Mouse (Mus musculus): ENCODE results near the gene Stum. TPM values are rescaled to one million over a fixed set of nuclear protein-coding genes. Genes with fewer than 3 reads are reported as not detected.
"Not testable (repeated sequence)": the region's sequence is repeated elsewhere in the genome, so short reads cannot be mapped to it uniquely, and the experiment has no call there.

The Stum gene
- polyA plus RNA-seq, 1 experiment from 2014 or later: 1.0 TPM

- Histone ChIP-seq H3K4me2 (replicated peaks; ENCODE audit: low read depth, low read length) (no peak overlapping the region), H3K9me3 (ENCODE audit: control insufficient read depth, low read length) (no peaks in the 10 kb centered on the region), H3K4me1 (replicated peaks; ENCODE audit: control insufficient read depth, insufficient read depth, low read length) (no peaks in the 10 kb centered on the region), H3K4me3 (ENCODE audit: low read depth, low read length) (no peak overlapping the region), H3K9ac (ENCODE audit: low read depth, low read length) (no peak overlapping the region), H3K27me3 (ENCODE audit: control insufficient read depth, insufficient read depth, low read length) (no peaks in the 10 kb centered on the region), H3K36me3 (ENCODE audit: control insufficient read depth, insufficient read depth, low read length) (no peaks in the 10 kb centered on the region), H3K27ac (ENCODE audit: low read depth, low read length) (no peak overlapping the region)
- no peak for DNase-seq (ENCODE audit: low spot score)
- 83% methylated on average over 9 of the region's 9 CpGs for WGBS
- ATAC-seq (ENCODE audit: low FRiP score): no peak
These were observed 90.1 kb downstream of the Stum start for GRCm38 (mm10) chr1:180393017-180393797.

- Histone ChIP-seq H3K36me3 (ENCODE audit: control insufficient read depth, insufficient read depth, low read length) (no peaks in the 10 kb centered on the region), H3K27ac (ENCODE audit: low read depth, low read length) (no peak overlapping the region), H3K27me3 (ENCODE audit: control insufficient read depth, insufficient read depth, low read length) (no peaks in the 10 kb centered on the region), H3K9me3 (ENCODE audit: control insufficient read depth, low read length) (no peaks in the 10 kb centered on the region), H3K4me3 (ENCODE audit: low read depth, low read length) (no peak overlapping the region), H3K9ac (ENCODE audit: low read depth, low read length) (no peak overlapping the region), H3K4me2 (replicated peaks; ENCODE audit: low read depth, low read length) (no peak overlapping the region), H3K4me1 (replicated peaks; ENCODE audit: control insufficient read depth, insufficient read depth, low read length) (no peaks in the 10 kb centered on the region)
- ATAC-seq (ENCODE audit: low FRiP score) (no peak), DNase-seq (ENCODE audit: low spot score) (no peak)
- WGBS: 81% methylated on average over 5 of the region's 5 CpGs
These were observed 91.0 kb downstream of the Stum start for GRCm38 (mm10) chr1:180392137-180392798.

GRCm38 (mm10) chr1:180391575-180391945, 91.7 kb downstream of the Stum start:
- H3K27ac ChIP-seq (ENCODE audit: low read depth, low read length): no peak overlapping the region
- H3K36me3 ChIP-seq (ENCODE audit: control insufficient read depth, insufficient read depth, low read length): no peaks in the 10 kb centered on the region
- no peaks in the 10 kb centered on the region for H3K9me3 ChIP-seq (ENCODE audit: control insufficient read depth, low read length)
- no peak overlapping the region for H3K9ac ChIP-seq (ENCODE audit: low read depth, low read length)
- 94% methylated on average over 4 of the region's 4 CpGs for WGBS
- DNase-seq (ENCODE audit: low spot score): no peak
- no peak overlapping the region for H3K4me3 ChIP-seq (ENCODE audit: low read depth, low read length)
- ATAC-seq (ENCODE audit: low FRiP score): no peak
- no peaks in the 10 kb centered on the region for H3K27me3 ChIP-seq (ENCODE audit: control insufficient read depth, insufficient read depth, low read length)
- H3K4me1 ChIP-seq (replicated peaks; ENCODE audit: control insufficient read depth, insufficient read depth, low read length): no peaks in the 10 kb centered on the region
- H3K4me2 ChIP-seq (replicated peaks; ENCODE audit: low read depth, low read length): no peak overlapping the region

- H3K4me2 ChIP-seq (replicated peaks; ENCODE audit: low read depth, low read length): no peak overlapping the region
- no peak for DNase-seq (ENCODE audit: low spot score)
- ATAC-seq (ENCODE audit: low FRiP score): no peak
- H3K9ac ChIP-seq (ENCODE audit: low read depth, low read length): no peak overlapping the region
- no peaks in the 10 kb centered on the region for H3K27me3 ChIP-seq (ENCODE audit: control insufficient read depth, insufficient read depth, low read length)
- WGBS: 81% methylated on average over 10 of the region's 10 CpGs
- H3K4me3 ChIP-seq (ENCODE audit: low read depth, low read length): no peak overlapping the region
- no peaks in the 10 kb centered on the region for H3K36me3 ChIP-seq (ENCODE audit: control insufficient read depth, insufficient read depth, low read length)
- no peak overlapping the region for H3K27ac ChIP-seq (ENCODE audit: low read depth, low read length)
- 0 out of 2 replicates have a peak, but pooled peaks cover 2% of the 10 kb centered on the region for H3K4me1 ChIP-seq (replicated peaks; ENCODE audit: control insufficient read depth, insufficient read depth, low read length)
- no peaks in the 10 kb centered on the region for H3K9me3 ChIP-seq (ENCODE audit: control insufficient read depth, low read length)
These were observed 92.3 kb downstream of the Stum start for GRCm38 (mm10) chr1:180390746-180391574.

GRCm38 (mm10) chr1:180390321-180390731, 93.0 kb downstream of the Stum start:
- Histone ChIP-seq H3K9ac (ENCODE audit: low read depth, low read length) (no peak overlapping the region), H3K27me3 (ENCODE audit: control insufficient read depth, insufficient read depth, low read length) (no peaks in the 10 kb centered on the region), H3K4me3 (ENCODE audit: low read depth, low read length) (no peak overlapping the region), H3K9me3 (ENCODE audit: control insufficient read depth, low read length) (no peaks in the 10 kb centered on the region), H3K4me1 (replicated peaks; ENCODE audit: control insufficient read depth, insufficient read depth, low read length) (0 out of 2 replicates have a peak, but pooled peaks cover 2% of the 10 kb centered on the region), H3K27ac (ENCODE audit: low read depth, low read length) (no peak overlapping the region), H3K4me2 (replicated peaks; ENCODE audit: low read depth, low read length) (no peak overlapping the region), H3K36me3 (ENCODE audit: control insufficient read depth, insufficient read depth, low read length) (no peaks in the 10 kb centered on the region)
- DNase-seq (ENCODE audit: low spot score) (no peak), ATAC-seq (ENCODE audit: low FRiP score) (no peak)
- 73% methylated on average over 3 of the region's 3 CpGs for WGBS

GRCm38 (mm10) chr1:180389213-180389760, 94.0 kb downstream of the Stum start:
- 87% methylated on average over 11 of the region's 11 CpGs for WGBS
- H3K9me3 ChIP-seq (ENCODE audit: control insufficient read depth, low read length); H3K9ac ChIP-seq (ENCODE audit: low read depth, low read length); DNase-seq (ENCODE audit: low spot score); H3K4me1 ChIP-seq (replicated peaks; ENCODE audit: control insufficient read depth, insufficient read depth, low read length); H3K27me3 ChIP-seq (ENCODE audit: control insufficient read depth, insufficient read depth, low read length); H3K27ac ChIP-seq (ENCODE audit: low read depth, low read length); H3K36me3 ChIP-seq (ENCODE audit: control insufficient read depth, insufficient read depth, low read length); H3K4me3 ChIP-seq (ENCODE audit: low read depth, low read length); H3K4me2 ChIP-seq (replicated peaks; ENCODE audit: low read depth, low read length); ATAC-seq (ENCODE audit: low FRiP score): not testable (repeated sequence)

- DNase-seq (ENCODE audit: low spot score) (no peak), ATAC-seq (ENCODE audit: low FRiP score) (no peak)
- Histone ChIP-seq H3K4me3 (ENCODE audit: low read depth, low read length) (no peak overlapping the region), H3K4me2 (replicated peaks; ENCODE audit: low read depth, low read length) (no peak overlapping the region), H3K27ac (ENCODE audit: low read depth, low read length) (no peak overlapping the region), H3K36me3 (ENCODE audit: control insufficient read depth, insufficient read depth, low read length) (no peaks in the 10 kb centered on the region), H3K27me3 (ENCODE audit: control insufficient read depth, insufficient read depth, low read length) (no peaks in the 10 kb centered on the region), H3K9ac (ENCODE audit: low read depth, low read length) (no peak overlapping the region), H3K9me3 (ENCODE audit: control insufficient read depth, low read length) (no peaks in the 10 kb centered on the region), H3K4me1 (replicated peaks; ENCODE audit: control insufficient read depth, insufficient read depth, low read length) (0 out of 2 replicates have a peak, but pooled peaks cover 2% of the 10 kb centered on the region)
- WGBS: 63% methylated on average over 1 of the region's 1 CpGs
These were observed 94.8 kb downstream of the Stum start for GRCm38 (mm10) chr1:180388481-180388880.

GRCm38 (mm10) chr1:180387750-180388480, 95.4 kb downstream of the Stum start:
- Histone ChIP-seq H3K36me3 (ENCODE audit: control insufficient read depth, insufficient read depth, low read length) (no peaks in the 10 kb centered on the region), H3K9ac (ENCODE audit: low read depth, low read length) (no peak overlapping the region; the same call in 1 of the 2 replicates), H3K27ac (ENCODE audit: low read depth, low read length) (no peak overlapping the region), H3K9me3 (ENCODE audit: control insufficient read depth, low read length) (no peaks in the 10 kb centered on the region), H3K27me3 (ENCODE audit: control insufficient read depth, insufficient read depth, low read length) (no peaks in the 10 kb centered on the region), H3K4me1 (replicated peaks; ENCODE audit: control insufficient read depth, insufficient read depth, low read length) (0 out of 2 replicates have a peak, but pooled peaks cover 2% of the 10 kb centered on the region), H3K4me2 (replicated peaks; ENCODE audit: low read depth, low read length) (peak overlapping the region; percentile 43), H3K4me3 (ENCODE audit: low read depth, low read length) (peak overlapping the region; percentile 25)
- WGBS: 27% methylated on average over 11 of the region's 11 CpGs
- DNase-seq (ENCODE audit: low spot score) (no peak), ATAC-seq (ENCODE audit: low FRiP score) (no peak)

Measured in hindbrain, embryonic 11.5 days (tissue).